Mouse (Mus musculus) liver, adult 2 months (tissue): ENCODE measurements around the gene Tmem208. TPM values are rescaled to one million over a fixed set of nuclear protein-coding genes. Genes with fewer than 3 reads are reported as not detected.

Source experiments
- DNase-seq: peaks from one replicate; pipeline ENCODE4 v3.0.0-alpha.2; 2011; ENCODE audit warnings: low read depth, low spot score; ENCODE audit errors: extremely low read depth
- H3K27ac ChIP-seq: fragments of 200-500 bp; replicated peaks from 2 replicates; pipeline ENCODE4 v1.5.1; 2012; ENCODE audit warnings: low read depth, mild to moderate bottlenecking, control low read depth, inconsistent platforms, low read length; ENCODE audit not compliant: insufficient read depth
- H3K27me3 ChIP-seq: fragments of 200-500 bp; 2 replicates; pipeline ENCODE4 v1.6.1; 2012; ENCODE audit warnings: mild to moderate bottlenecking, moderate library complexity, low read length, inconsistent platforms; ENCODE audit not compliant: control insufficient read depth, insufficient read depth
- H3K36me3 ChIP-seq: fragments of 200-500 bp; 2 replicates; pipeline ENCODE4 v1.6.1; 2012; ENCODE audit warnings: low read length, inconsistent platforms; ENCODE audit not compliant: control insufficient read depth, insufficient read depth
- H3K4me1 ChIP-seq: fragments of 200-500 bp; 2 replicates; pipeline ENCODE4 v1.6.1; 2011; ENCODE audit warnings: low read length; ENCODE audit not compliant: control insufficient read depth, insufficient read depth
- H3K4me3 ChIP-seq: fragments of 200-500 bp; 2 replicates; pipeline ENCODE4 v1.5.1; 2011; ENCODE audit warnings: low read depth, mild to moderate bottlenecking, control low read depth, low read length, moderate library complexity; ENCODE audit not compliant: insufficient read depth
- H3K79me2 ChIP-seq: fragments of 200-500 bp; 2 replicates; pipeline ENCODE4 v1.6.1; 2012; ENCODE audit warnings: inconsistent platforms, mild to moderate bottlenecking, low read length, moderate library complexity; ENCODE audit not compliant: control insufficient read depth, insufficient read depth
- H3K9ac ChIP-seq: fragments of 200-500 bp; 2 replicates; pipeline ENCODE4 v1.6.1; 2012; ENCODE audit warnings: low read depth, mild to moderate bottlenecking, control low read depth, inconsistent platforms, low read length
- CTCF ChIP-seq: fragments of 200-500 bp; IDR thresholded peaks from 2 replicates; pipeline ENCODE4 v1.5.1; 2011; ENCODE audit warnings: low read depth, low read length, control low read depth
- POLR2A ChIP-seq: fragments of 200-500 bp; IDR thresholded peaks from 2 replicates; pipeline ENCODE4 v1.6.1; 2011; ENCODE audit warnings: low read length, control low read depth; ENCODE audit not compliant: insufficient read depth; ENCODE audit errors: extremely low read depth
- WGBS: fragments of 180-500 bp; shearing (Covaris S2); methylation state at CpG from one replicate; pipeline ENCODE4 v1.1.7; 2018; 5-methylcytosine and 5-hydroxymethylcytosine counted together
- polyA plus RNA-seq: library from polyadenylated mRNA; depleted of rRNA; stranded (reverse); fragments of >200 nt; gene quantifications from 2 replicates; pipeline ENCODE4 v1.2.3, GENCODE M21; 2012
- total RNA-seq: library from RNA; depleted of rRNA; stranded (reverse); fragments of >200 nt; gene quantifications from 2 replicates; pipeline ENCODE4 v1.2.3, GENCODE M21; 2014

Gene Tmem208
- total and polyA plus RNA-seq, 2 experiments = 90.9 to 104 TPM

DNA sequence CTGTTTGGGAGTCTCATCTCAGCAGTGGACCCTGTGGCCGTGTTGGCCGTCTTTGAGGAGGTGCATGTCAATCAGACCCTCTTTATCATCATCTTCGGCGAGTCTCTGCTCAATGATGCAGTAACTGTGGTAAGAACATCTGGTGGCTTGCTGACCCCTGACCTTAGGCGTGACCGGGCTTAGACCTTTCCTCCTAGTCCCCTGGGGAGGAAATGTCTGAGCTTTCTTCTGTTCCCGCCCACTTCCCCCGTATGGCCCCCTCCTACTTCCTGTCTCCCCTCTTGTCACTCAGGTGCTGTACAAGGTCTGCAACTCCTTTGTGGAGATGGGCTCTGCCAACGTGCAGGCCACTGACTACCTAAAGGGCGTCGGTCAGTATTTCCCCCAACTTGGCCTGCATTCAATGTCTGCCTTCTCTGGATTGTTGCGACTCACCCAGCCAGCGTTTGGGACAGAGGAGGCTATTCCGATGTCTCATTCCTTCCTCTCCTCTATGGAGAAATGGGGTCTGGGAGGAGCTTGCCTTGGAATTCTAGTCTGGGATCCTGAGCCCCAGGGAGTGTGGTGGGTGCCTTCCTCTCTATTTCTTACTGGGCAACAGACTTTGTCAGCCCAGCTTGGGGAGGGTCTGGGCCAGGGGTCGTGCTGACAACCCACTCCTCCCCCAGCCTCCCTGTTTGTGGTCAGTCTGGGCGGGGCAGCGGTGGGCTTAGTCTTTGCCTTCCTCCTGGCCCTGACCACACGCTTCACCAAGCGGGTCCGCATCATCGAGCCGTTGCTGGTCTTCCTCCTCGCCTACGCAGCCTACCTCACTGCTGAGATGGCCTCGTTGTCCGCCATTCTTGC, 29.2 kb downstream of the Tmem208 start:
- no peak overlapping the region for H3K27ac ChIP-seq
- no peaks in the 10 kb centered on the region for H3K4me1 ChIP-seq
- H3K79me2 ChIP-seq = no peaks in the 10 kb centered on the region
- TF ChIP-seq CTCF (no peak), POLR2A (no peak)
- no peak for DNase-seq
- 78% methylated on average over 26 of the region's 26 CpGs for WGBS
- no peaks in the 10 kb centered on the region for H3K27me3 ChIP-seq
- no peaks in the 10 kb centered on the region for H3K36me3 ChIP-seq
- H3K4me3 ChIP-seq = no peak overlapping the region
- no peak overlapping the region for H3K9ac ChIP-seq

DNA sequence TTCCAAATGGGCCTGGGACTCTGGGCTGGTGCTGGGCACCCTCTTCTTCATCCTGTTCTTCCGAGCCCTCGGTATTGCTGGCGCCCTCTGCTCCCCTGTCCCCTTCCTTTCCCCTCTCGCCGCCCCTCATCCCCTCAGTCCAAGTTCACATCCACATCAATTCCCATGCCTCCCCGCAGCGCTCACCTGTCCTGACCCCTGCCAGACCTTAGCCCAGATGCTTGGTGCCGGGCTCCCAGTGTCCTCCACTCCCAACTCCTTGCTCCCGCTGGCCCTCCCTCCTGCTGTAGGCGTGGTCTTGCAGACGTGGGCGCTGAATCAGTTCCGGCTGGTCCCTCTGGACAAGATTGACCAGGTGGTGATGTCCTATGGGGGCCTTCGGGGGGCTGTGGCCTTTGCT, 30.5 kb downstream of the Tmem208 start:
- H3K27ac ChIP-seq = no peak overlapping the region
- H3K79me2 ChIP-seq = no peaks in the 10 kb centered on the region
- no peaks in the 10 kb centered on the region for H3K36me3 ChIP-seq
- no peaks in the 10 kb centered on the region for H3K4me1 ChIP-seq
- no peaks in the 10 kb centered on the region for H3K27me3 ChIP-seq
- no peak for DNase-seq
- TF ChIP-seq POLR2A (no peak), CTCF (no peak)
- H3K9ac ChIP-seq = no peak overlapping the region
- no peak overlapping the region for H3K4me3 ChIP-seq
- WGBS = 77% methylated on average over 14 of the region's 14 CpGs

DNA sequence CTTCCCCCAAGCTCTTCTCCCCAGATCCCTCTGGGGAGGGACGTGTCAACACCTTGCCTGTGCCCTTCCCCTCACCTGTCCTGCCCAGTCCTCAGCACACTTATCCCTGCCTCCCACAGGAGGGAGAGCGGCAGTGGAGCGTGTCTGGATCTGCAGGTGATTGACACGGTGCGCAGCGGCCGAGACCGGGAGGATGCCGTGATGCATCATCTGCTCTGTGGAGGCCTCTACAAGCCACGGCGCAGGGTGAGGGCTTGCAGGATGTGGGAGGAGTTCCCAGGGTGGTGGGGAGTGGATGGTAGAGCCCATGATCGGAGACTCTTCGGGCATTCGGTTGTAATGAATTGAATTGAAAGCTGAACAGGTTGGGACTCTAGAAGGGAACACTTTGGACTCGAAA, 33.1 kb downstream of the Tmem208 start:
- H3K9ac ChIP-seq = no peak overlapping the region
- no peaks in the 10 kb centered on the region for H3K36me3 ChIP-seq
- DNase-seq = no peak
- H3K27me3 ChIP-seq = no peaks in the 10 kb centered on the region
- WGBS = 69% methylated on average over 15 of the region's 15 CpGs
- TF ChIP-seq CTCF (no peak), POLR2A (no peak)
- no peaks in the 10 kb centered on the region for H3K4me1 ChIP-seq
- H3K4me3 ChIP-seq = no peak overlapping the region
- no peaks in the 10 kb centered on the region for H3K79me2 ChIP-seq
- H3K27ac ChIP-seq = no peak overlapping the region

DNA sequence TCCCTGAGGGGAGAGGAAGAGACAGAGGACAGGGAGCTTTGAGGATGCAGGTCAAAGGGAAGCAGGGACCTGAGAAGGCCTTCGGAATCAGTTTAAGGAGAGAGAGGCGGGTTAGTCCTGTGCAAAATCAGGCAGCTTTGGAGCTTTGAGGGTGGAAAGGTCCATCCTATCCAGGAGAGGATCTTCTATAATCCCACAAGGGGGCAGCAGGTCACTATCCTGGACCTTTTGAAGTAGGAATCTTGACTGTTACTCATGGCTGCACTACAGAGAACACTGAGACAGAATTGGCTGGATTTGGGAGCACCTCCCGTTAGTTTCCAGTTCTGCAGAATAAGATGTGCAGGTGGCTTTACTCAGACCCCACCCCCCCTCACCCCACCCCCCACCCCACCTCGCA, 33.5 kb downstream of the Tmem208 start:
- no peak for TF ChIP-seq POLR2A
- TF ChIP-seq CTCF = no peak
- no peaks in the 10 kb centered on the region for H3K4me1 ChIP-seq
- WGBS = 49% methylated on average over 4 of the region's 4 CpGs
- H3K36me3 ChIP-seq = no peaks in the 10 kb centered on the region
- no peak overlapping the region for H3K4me3 ChIP-seq
- H3K27me3 ChIP-seq = no peaks in the 10 kb centered on the region
- no peak overlapping the region for H3K9ac ChIP-seq
- H3K27ac ChIP-seq = no peak overlapping the region
- DNase-seq = no peak
- no peaks in the 10 kb centered on the region for H3K79me2 ChIP-seq

DNA sequence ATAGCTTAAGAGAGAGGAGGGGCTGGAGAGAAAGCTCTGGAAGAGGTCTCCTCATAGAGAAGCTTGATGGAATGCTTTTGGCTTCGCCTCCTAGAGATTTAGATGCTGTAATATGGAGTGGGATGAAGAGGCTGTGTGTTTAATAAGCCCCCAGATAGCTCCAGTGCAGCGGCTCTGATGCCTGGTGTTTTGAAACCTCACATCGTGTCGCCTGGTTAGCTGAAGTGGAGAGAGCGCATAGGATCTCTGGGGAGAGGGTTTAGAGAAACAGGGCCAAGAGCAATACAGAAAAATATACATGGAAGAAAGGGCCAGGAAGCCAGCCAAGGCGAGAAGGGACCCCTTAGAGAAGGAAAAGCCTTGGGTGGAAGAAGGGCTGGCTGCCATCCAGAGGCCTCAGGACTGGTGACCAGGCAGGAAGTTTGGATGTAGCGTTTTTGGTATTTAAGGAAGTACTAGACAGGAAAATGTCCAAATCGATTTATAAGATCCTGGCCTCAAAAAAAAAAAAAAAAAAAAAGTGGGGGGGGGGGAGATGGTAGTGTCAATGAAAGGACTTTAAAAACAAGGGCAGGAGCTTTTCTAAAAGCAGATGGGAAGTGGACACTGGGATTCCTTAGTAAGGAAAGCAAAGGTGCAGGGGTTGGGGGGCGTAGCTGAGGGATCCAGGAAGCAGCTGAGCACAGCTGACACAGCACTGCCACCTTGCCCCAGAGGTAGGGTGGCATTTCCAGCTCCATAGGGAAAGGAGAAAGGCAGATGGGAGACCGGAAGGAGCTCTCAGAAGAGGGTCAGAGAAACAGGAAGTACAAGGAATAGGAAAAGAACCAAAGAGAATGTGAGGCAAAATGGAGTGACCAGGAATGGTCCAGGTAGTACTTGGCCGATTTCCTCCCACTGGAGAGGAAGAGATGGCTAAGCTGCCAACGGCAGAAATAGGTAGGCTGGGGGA, 35.9 kb downstream of the Tmem208 start:
- H3K27me3 ChIP-seq = no peaks in the 10 kb centered on the region
- H3K36me3 ChIP-seq = no peaks in the 10 kb centered on the region
- H3K4me3 ChIP-seq = no peak overlapping the region
- no peaks in the 10 kb centered on the region for H3K79me2 ChIP-seq
- H3K4me1 ChIP-seq = no peaks in the 10 kb centered on the region
- H3K9ac ChIP-seq = no peak overlapping the region
- TF ChIP-seq POLR2A (no peak), CTCF (no peak)
- 66% methylated on average over 12 of the region's 12 CpGs for WGBS
- DNase-seq = no peak
- no peak overlapping the region for H3K27ac ChIP-seq
